Mouse (Mus musculus) bone marrow macrophage, adult 2 months (primary cell): ENCODE measurements around the gene Rnls.

Source experiments
- CTCF ChIP-seq: IDR thresholded peaks from 2 replicates; pipeline ENCODE4 v1.5.1; 2012; ENCODE audit warnings: low read depth, mild to moderate bottlenecking, low read length, moderate library complexity
- POLR2A ChIP-seq: IDR thresholded peaks from 2 replicates; pipeline ENCODE4 v1.6.1; 2012; ENCODE audit warnings: mild to moderate bottlenecking, low read depth, low read length, borderline replicate concordance

- no peak for TF ChIP-seq CTCF
- TF ChIP-seq POLR2A, result no peak
Measured at GRCm38 (mm10) chr19:33099201-33099788, 292.8 kb downstream of the Rnls start.
